Mouse (Mus musculus): ENCODE measurements at regions not wholly inside any gene's neighbourhood (a gene's known extent, or its start where the extent isn't known, plus 50 kb on each side); places are given as distances from the start of the nearest gene placed in this dataset.

GRCm38 (mm10) chr13:60358408-60359060 is 181.4 kb upstream of the Gas1 start:
- no peak for DNase-seq (ENCODE audit: low spot score in 2 of 2)

DNA sequence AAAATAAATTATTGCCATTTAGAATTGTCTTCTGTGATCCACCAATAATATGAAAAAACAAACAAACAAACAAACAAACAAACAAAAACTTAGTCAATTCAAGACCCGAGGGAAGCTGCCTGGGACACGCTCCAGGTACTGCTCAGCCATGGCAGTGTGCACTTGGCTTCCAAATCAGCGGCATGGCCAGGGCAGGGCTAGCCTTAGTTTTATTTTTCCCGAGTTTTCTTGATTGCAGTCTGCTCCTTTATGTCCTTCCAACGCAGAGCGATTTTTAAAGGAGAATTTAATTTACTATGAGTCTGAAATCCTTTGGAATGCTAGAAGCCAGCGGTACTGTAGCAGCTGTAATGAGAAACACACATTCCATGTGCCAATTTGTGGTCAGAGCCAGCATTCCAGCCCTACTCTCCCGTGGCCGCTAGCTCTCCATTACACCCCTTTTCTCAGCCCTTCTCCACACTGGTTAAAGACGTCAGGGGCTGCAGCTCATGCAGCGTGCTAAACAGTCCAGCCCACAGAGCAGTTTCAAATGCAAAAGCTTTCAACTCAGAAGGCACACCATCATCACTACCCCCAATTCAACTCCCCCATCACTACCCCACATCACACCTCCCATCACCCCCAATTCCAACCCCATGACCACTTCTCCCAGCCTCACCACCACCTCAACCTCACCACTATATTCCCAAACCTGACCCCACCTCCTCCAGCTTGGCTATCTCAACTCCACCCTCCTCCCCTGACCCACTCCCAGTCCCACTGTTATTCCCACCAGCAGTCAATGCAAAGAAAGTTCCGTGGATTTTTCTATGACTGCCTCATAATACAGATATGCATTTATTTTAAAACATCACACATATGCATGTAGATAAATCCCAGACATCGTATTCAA is 187.9 kb upstream of the Gas1 start:
- DNase-seq (ENCODE audit: low spot score in 2 of 2), result no peak

GRCm38 (mm10) chr13:60369216-60369615 is 192.1 kb upstream of the Gas1 start:
- no peak for DNase-seq (ENCODE audit: low spot score in 2 of 2)

DNA sequence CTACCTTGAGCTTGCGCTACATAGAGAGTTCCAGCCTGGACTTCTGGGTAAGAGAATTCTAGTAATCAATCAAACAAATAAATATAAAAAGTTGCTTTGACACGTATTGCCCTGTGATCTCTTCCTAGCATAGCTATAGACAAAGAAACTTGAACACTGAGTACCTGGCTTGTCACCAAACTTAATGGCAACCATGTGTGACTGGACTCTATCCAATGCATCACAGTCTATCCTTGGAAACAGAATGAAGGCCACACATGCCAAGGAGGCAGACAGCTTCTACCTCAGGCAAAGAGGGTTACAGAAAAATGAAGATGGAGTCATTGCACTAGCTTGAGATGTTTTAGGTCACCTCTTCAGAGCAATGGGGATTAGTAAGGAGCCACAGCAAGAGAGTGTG is 194.5 kb upstream of the Gas1 start:
- no peak for DNase-seq (ENCODE audit: low spot score in 2 of 2)

DNA sequence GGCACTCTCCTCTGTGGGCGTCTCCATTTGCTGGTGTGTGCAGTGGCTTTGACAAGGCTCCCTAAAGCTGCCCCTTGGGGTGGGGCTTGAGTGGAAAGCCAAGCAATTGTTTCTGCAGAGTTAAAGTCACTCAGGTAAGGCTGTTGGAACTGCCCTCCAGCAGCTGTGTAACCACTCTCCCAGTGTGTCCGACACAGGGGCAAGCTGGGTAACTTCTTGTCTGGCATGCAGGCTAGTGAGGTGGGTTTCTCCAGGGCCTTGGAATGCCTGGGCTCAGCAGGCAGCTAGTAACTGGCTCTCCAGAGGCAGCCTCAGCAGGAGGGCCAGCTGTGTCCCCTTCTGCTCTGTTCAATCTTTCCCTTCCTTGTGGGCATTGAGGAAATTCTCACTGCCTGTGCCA is 199.5 kb upstream of the Gas1 start:
- DNase-seq (ENCODE audit: low spot score in 2 of 2), result no peak

DNA sequence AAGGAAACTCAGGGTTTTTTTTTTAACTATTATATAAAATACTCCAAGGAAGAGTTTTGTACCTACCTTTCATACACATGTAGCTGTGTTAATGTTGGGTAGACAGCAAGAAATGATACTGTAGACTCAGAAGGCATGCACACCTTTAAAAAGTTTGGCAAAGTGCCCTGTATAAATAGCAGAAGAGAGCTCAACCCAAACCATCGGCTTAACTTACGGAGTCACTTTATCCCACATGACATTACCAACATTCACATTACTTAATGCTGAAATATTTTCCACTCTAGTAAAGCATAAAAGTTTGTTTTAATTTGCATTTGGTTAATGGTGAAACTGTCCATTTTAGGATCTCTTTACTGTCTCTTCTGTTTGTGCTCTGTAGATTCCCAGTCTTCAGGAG is 205.7 kb upstream of the Gas1 start:
- no peak for DNase-seq (ENCODE audit: low spot score in 2 of 2)

DNA sequence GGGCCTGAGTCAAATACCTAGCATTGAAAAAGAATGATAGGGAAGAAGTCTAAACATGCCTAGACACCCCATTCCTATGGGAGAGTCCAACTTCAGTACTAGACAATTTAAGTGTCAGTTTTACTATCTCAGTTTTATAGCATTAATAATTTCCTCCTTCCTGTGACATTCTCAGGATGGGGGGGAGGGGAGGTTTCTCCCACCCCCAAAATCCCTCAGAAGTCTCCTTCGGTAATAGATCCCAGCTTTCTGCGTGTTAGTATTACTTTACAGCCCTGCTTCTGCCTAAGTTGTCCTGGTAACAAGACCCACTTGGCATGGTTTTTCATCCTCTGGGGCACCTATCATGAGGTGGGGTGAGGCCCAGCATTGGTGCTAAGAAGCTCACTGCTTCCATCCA is 202.9 kb upstream of the Dapk1 start:
- no peak for DNase-seq (ENCODE audit: low spot score in 2 of 2)

DNA sequence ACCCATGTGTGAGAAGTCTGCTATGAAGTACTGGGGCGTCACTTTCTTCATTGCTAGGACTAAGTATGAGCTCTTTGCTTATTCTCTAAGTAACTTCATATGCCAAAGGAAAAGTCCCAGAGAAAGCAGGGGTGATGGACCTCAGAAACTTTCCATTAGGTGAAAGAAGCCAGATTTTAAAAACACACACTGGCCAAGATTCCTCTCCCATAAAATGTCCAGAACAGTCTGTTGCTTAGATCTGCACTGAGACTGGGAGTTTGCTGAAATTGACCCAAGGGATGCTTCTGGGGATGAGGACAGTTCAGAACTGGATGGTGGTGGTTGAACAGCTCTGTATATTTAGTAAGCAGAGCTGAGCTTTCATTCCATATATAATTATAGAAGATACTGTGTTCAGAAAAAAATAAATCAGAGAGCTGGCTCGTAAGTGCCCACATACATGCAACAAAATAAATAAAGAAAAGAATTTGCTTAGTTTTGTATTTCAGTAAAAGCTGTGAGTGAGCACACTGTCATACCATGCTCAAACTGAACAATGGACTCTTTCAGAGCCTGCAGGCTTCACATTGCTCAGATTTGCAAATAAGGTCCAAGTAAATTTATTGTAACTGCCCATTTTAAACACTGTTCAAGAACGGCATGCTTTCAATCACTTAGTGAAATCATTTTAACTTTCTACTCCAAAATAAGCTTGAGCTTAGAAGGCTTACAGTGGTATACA is 200.8 kb upstream of the Dapk1 start:
- no peak for DNase-seq (ENCODE audit: low spot score in 2 of 2)

- no peak for DNase-seq (ENCODE audit: low spot score in 2 of 2)
Measured at GRCm38 (mm10) chr13:60403471-60403870, 198.3 kb upstream of the Dapk1 start.

GRCm38 (mm10) chr13:60407344-60407743 is 194.4 kb upstream of the Dapk1 start:
- DNase-seq (ENCODE audit: low spot score in 2 of 2), result no peak

DNA sequence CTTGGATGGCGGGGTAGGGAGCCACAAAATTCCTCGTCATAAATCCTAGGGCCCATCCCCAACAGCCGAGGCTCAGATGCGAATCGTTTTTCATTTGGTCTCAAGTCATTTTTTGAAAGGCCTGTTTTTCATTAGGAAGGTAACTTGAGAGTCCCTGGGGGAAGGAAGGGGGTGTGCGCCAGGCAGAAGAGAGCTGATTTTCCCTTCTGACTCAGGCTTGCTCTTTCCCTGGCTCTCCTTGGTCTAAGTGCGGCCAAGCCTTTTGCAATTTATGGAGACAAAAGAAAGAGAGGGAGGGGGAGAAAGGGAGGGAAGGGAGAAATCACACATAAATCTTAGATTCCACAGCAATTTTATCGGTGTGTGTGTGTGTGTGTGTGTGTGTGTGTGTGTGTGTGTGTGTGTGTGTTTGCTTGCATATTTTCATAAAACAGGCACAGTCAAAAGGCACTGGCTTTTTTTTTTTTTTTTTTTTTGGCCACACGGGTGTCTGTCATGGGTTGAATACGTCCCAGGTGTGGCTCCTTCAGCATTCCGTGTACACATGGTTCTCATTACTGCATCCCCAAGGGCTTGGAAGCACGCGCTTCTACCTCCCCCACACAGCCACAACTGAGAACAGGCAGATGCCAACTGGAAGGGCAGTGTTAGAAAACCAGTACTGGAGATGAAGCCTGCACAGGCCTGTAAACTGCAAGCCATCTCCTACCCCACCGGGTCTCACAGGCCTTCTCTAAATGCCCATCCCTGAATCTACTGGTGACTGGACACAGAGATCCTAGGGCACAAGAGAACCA is 191.8 kb upstream of the Dapk1 start:
- DNase-seq (ENCODE audit: low spot score in 2 of 2), result no peak

DNA sequence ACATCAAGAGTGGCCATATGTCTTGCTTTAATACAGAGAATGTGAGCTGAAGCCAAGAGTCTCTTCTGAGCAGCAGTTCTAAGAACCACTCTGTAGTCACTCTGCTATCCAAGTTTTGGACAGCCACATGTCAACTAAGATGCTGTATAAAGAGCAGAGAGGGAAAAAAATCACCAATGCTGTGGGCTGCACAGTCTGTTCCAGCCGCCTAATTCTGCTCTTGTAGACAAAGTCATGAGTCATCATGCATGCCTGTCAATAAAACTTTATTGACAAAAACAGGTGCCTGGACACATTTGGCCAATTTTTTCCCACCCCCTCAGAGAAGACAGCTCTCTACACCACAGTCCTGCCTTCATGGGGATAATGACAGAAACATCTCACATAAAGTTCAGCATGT is 185.7 kb upstream of the Dapk1 start:
- no peak for DNase-seq (ENCODE audit: low spot score in 2 of 2)

DNA sequence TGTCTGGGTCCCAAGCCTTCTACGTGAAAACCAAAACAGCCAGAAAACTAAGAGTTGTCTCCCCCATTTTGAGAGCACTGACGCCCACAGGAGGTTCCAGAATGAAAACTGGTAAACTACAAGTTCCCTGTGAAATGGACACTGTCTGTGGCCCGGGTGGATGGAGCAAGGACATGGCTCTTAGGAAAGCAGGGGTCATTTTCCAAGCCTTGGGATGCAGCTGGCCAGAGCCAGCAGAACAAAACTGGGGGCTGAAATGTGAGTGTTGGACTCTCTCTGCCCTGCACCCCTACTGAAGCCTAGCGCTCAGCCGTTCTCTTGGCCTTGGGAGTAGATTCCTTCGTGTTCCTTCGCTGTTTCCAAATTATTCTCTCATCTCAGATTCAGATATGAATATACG is 184.7 kb upstream of the Dapk1 start:
- DNase-seq (ENCODE audit: low spot score in 2 of 2), result no peak

DNA sequence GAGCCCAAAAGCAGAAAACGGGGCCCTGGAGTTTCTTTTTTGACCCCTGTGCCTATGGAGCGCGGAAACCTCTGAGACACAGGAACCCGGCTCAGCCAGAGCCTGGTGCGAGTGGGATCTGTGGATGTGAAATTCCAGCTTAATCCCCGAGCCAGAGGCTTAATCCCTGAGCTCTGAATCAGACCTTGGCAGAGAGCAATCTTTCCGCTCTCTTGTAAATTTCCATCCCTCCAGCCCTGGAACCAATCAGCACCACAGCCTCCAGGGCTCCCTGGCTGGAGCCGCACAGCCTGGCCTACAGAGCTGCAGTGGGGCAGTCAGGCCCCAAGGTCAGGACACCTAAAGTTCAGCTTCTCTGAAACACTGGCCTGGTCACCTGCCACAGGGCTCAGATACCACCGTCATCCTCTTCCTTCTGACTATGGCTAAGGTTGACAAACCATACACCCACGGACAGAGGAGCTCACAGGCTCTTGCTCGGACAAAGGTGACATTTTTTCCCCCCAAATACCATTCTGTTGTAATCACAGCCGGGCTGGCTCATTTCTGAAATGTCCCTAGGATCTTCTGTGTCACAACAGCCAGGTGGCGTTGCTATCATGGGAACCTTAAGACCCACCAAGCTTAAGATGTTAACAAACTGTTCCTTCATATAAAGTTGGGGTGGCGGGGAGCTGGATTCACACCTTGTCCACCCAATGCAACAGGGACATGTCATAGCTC is 184.2 kb upstream of the Dapk1 start:
- no peak for DNase-seq (ENCODE audit: low spot score in 2 of 2)

GRCm38 (mm10) chr13:60420386-60420785 is 181.4 kb upstream of the Dapk1 start:
- peak in 1 of 2 experiments; percentile 15 for DNase-seq (ENCODE audit: low spot score in 2 of 2)

- no peak for DNase-seq (ENCODE audit: low spot score in 2 of 2)
Measured at GRCm38 (mm10) chr13:60420842-60421696, 180.7 kb upstream of the Dapk1 start.

GRCm38 (mm10) chr13:60424267-60424666 is 177.5 kb upstream of the Dapk1 start:
- DNase-seq (ENCODE audit: low spot score in 2 of 2), result no peak

- no peak for DNase-seq (ENCODE audit: low spot score in 2 of 2)
Measured at GRCm38 (mm10) chr13:60425140-60425539, 176.6 kb upstream of the Dapk1 start.

- DNase-seq (ENCODE audit: low spot score in 2 of 2), result no peak
Measured at GRCm38 (mm10) chr13:60425556-60425955, 176.2 kb upstream of the Dapk1 start.

Measured in left cerebral cortex, adult 8-10 months (tissue).